Mouse (Mus musculus): Measurements from ENCODE around the gene Zfp668. TPM values are rescaled to one million over a fixed set of nuclear protein-coding genes. Genes with fewer than 3 reads are reported as not detected.

Zfp668 gene
- total and polyA plus RNA-seq, 3 experiments = 2.2 to 4.1 (median 3.4) TPM

DNA sequence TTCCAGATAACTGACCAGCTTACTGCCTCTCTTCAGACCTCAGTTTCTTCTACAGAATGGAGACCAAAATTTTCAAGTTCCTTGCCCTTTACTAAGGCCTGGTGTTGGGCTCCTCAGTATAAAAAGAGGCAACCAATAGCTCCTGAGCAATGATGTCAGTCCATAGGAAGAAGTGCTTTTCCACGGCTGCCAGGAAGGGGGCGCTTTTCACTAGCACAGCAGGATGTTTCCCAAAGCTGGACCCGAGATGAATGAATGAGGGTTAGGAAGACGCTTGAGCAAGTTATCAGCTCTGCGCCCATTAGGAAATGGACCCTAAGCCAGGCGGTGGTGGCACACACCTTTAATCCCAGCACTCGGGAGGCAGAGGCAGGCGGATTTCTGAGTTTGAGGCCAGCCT lies 44.9 kb upstream of the Zfp668 start:
- intact Hi-C loops (cut with DNase I) = no loop called here
- TF ChIP-seq CTCF (IDR thresholded peaks at IDR 0.05) (peak; percentile 49), POLR2A (IDR thresholded peaks at IDR 0.05; ENCODE audit: insufficient read depth, low read depth, low read length) (no peak), EP300 (IDR thresholded peaks at IDR 0.05; ENCODE audit: insufficient read depth, low read depth, low read length) (no peak)
- Histone ChIP-seq H3K27ac (no peak overlapping the region), H3K36me3 (ENCODE audit: control insufficient read depth, insufficient read depth, low read length) (no peaks in the 10 kb centered on the region), H3K79me2 (replicated peaks; ENCODE audit: control insufficient read depth, insufficient read depth, low read length) (no peaks in the 10 kb centered on the region), H3K9ac (ENCODE audit: low read depth, low read length) (no peak overlapping the region), H3K4me3 (no peak overlapping the region), H3K4me1 (ENCODE audit: control insufficient read depth, insufficient read depth, low read length) (no peaks in the 10 kb centered on the region), H3K27me3 (ENCODE audit: control insufficient read depth, insufficient read depth, low read length) (no peaks in the 10 kb centered on the region)
- no peak for DNase-seq
- 57% methylated on average over 8 of the region's 8 CpGs for WGBS

GRCm38 (mm10) chr7:127919290-127919689 lies 42.7 kb upstream of the Zfp668 start:
- H3K79me2 ChIP-seq (replicated peaks; ENCODE audit: control insufficient read depth, insufficient read depth, low read length) = no peaks in the 10 kb centered on the region
- TF ChIP-seq EP300 (IDR thresholded peaks at IDR 0.05; ENCODE audit: insufficient read depth, low read depth, low read length) = no peak
- TF ChIP-seq CTCF (IDR thresholded peaks at IDR 0.05) = peak; percentile 50
- H3K27ac ChIP-seq = no peak overlapping the region
- WGBS = 80% methylated on average over 7 of the region's 7 CpGs
- H3K4me3 ChIP-seq = no peak overlapping the region
- DNase-seq = no peak
- no peak overlapping the region for H3K9ac ChIP-seq (ENCODE audit: low read depth, low read length)
- H3K4me1 ChIP-seq (ENCODE audit: control insufficient read depth, insufficient read depth, low read length) = no peaks in the 10 kb centered on the region
- no peaks in the 10 kb centered on the region for H3K36me3 ChIP-seq (ENCODE audit: control insufficient read depth, insufficient read depth, low read length)
- H3K27me3 ChIP-seq (ENCODE audit: control insufficient read depth, insufficient read depth, low read length) = no peaks in the 10 kb centered on the region
- intact Hi-C loops (cut with DNase I) = loop anchor here (5.0 kb wide), 1 partner anchor 122 kb away; no protein-coding TSS in a partner anchor

DNA sequence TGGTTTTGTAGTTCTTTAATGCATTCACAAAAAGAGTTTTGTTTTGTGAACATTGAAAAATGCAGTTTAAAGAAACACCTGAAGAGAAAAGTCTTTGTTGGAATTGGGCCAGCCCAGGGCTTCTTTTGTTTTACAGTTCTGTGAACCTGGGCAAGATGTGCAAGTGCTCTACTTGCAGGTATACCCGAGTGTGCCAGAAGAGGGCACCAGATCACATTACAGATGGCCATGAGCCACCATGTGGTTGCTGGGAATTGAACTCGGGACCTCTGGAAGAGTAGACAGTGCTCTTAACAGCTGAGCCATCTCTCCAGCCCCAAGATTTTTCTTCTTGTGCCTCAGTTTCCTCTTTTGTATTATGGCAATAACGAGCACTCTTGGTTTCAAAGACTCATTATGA lies 41.6 kb upstream of the Zfp668 start:
- H3K36me3 ChIP-seq (ENCODE audit: control insufficient read depth, insufficient read depth, low read length) = no peaks in the 10 kb centered on the region
- no peak for TF ChIP-seq POLR2A (IDR thresholded peaks at IDR 0.05; ENCODE audit: insufficient read depth, low read depth, low read length)
- TF ChIP-seq CTCF (IDR thresholded peaks at IDR 0.05) = peak; percentile 74

DNA sequence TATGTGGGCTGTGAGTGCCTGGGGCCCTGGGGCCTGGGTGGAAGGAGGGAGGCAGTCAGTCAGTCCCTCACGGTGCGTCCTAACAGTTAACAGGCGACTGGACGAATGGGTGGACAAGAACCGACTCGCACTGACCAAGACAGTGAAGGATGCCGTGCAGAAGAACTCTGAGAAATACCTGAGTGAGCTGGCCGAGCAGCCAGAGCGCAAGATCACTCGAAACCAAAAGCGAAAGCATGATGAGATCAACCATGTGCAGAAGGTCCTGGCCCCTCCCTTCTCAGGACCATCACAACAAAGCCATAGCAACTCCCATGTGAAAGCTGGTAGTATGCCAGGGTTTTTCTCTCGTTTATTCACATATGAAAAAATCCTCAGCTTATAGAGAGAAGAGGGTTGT lies 38.7 kb upstream of the Zfp668 start:
- H3K4me3 ChIP-seq = no peak overlapping the region
- no peaks in the 10 kb centered on the region for H3K4me1 ChIP-seq (ENCODE audit: control insufficient read depth, insufficient read depth, low read length)
- DNase-seq = no peak
- H3K36me3 ChIP-seq (ENCODE audit: control insufficient read depth, insufficient read depth, low read length) = no peaks in the 10 kb centered on the region
- H3K27ac ChIP-seq = no peak overlapping the region
- H3K27me3 ChIP-seq (ENCODE audit: control insufficient read depth, insufficient read depth, low read length) = no peaks in the 10 kb centered on the region
- H3K9ac ChIP-seq (ENCODE audit: low read depth, low read length) = no peak overlapping the region
- intact Hi-C loops (cut with DNase I) = loop anchor here (5.0 kb wide), 1 partner anchor 118 kb away; no protein-coding TSS in a partner anchor
- H3K79me2 ChIP-seq (replicated peaks; ENCODE audit: control insufficient read depth, insufficient read depth, low read length) = no peaks in the 10 kb centered on the region
- 86% methylated on average over 12 of the region's 12 CpGs for WGBS
- TF ChIP-seq EP300 (IDR thresholded peaks at IDR 0.05; ENCODE audit: insufficient read depth, low read depth, low read length) = no peak
- no peak for TF ChIP-seq POLR2A (IDR thresholded peaks at IDR 0.05; ENCODE audit: insufficient read depth, low read depth, low read length)
- no peak for TF ChIP-seq CTCF (IDR thresholded peaks at IDR 0.05)

More for the DNA sequence above, 41.6 kb upstream of the Zfp668 start:
- peak in 1 of 2 experiments; percentile 35 for DNase-seq
- Histone ChIP-seq H3K4me1 (ENCODE audit: control insufficient read depth, insufficient read depth, low read length) (no peaks in the 10 kb centered on the region), H3K4me3 (no peak overlapping the region), H3K27me3 (ENCODE audit: control insufficient read depth, insufficient read depth, low read length) (no peaks in the 10 kb centered on the region), H3K27ac (no peak overlapping the region), H3K79me2 (replicated peaks; ENCODE audit: control insufficient read depth, insufficient read depth, low read length) (no peaks in the 10 kb centered on the region), H3K9ac (ENCODE audit: low read depth, low read length) (no peak overlapping the region)
- intact Hi-C loops (cut with DNase I) = loop anchor here (5.0 kb wide), 1 partner anchor 121 kb away; no protein-coding TSS in a partner anchor
- 56% methylated on average over 3 of the region's 3 CpGs for WGBS

- no peaks in the 10 kb centered on the region for H3K36me3 ChIP-seq (ENCODE audit: control insufficient read depth, insufficient read depth, low read length)
Measured at GRCm38 (mm10) chr7:127912938-127913337, 36.3 kb upstream of the Zfp668 start.

GRCm38 (mm10) chr7:127912190-127912871 lies 35.7 kb upstream of the Zfp668 start, which contains the start of gene Kat8:
Kat8 (plus strand) TSS chr7:127912516.
- peak; percentile 87 to 88 for DNase-seq
- TF ChIP-seq EP300 (IDR thresholded peaks at IDR 0.05; ENCODE audit: insufficient read depth, low read depth, low read length) (peak; percentile 92), CTCF (IDR thresholded peaks at IDR 0.05) (no peak), POLR2A (IDR thresholded peaks at IDR 0.05; ENCODE audit: insufficient read depth, low read depth, low read length) (peak; percentile 97)
- Histone ChIP-seq H3K27ac (peak within 1 kb of the TSS; percentile 92), H3K4me1 (ENCODE audit: control insufficient read depth, insufficient read depth, low read length) (no peaks in the 10 kb centered on the region), H3K9ac (ENCODE audit: low read depth, low read length) (peak within 1 kb of the TSS; percentile 60), H3K4me3 (peak within 1 kb of the TSS; percentile 90), H3K27me3 (ENCODE audit: control insufficient read depth, insufficient read depth, low read length) (no peaks in the 10 kb centered on the region), H3K36me3 (ENCODE audit: control insufficient read depth, insufficient read depth, low read length) (no peaks in the 10 kb centered on the region), H3K79me2 (replicated peaks; ENCODE audit: control insufficient read depth, insufficient read depth, low read length) (no peaks in the 10 kb centered on the region)
- intact Hi-C loops (cut with DNase I) = loop anchor here (2.0 kb wide), 1 partner anchor 36 kb away; the partner anchor contains the start of genes Zfp646 and Zfp668
- 1% methylated on average over 40 of the region's 40 CpGs for WGBS

More at GRCm38 (mm10) chr7:127912938-127913337, 36.3 kb upstream of the Zfp668 start:
- DNase-seq = no peak
- WGBS = 1% methylated on average over 4 of the region's 4 CpGs
- peak overlapping the region; percentile 60; the same call in 1 of the 2 replicates for H3K9ac ChIP-seq (ENCODE audit: low read depth, low read length)
- H3K27ac ChIP-seq = no peak overlapping the region; the same call in 1 of the 2 replicates
- TF ChIP-seq CTCF (IDR thresholded peaks at IDR 0.05) (no peak), EP300 (IDR thresholded peaks at IDR 0.05; ENCODE audit: insufficient read depth, low read depth, low read length) (no peak), POLR2A (IDR thresholded peaks at IDR 0.05; ENCODE audit: insufficient read depth, low read depth, low read length) (no peak)
- H3K27me3 ChIP-seq (ENCODE audit: control insufficient read depth, insufficient read depth, low read length) = no peaks in the 10 kb centered on the region
- intact Hi-C loops (cut with DNase I) = loop anchor here (2.0 kb wide), 1 partner anchor 36 kb away; the partner anchor contains the start of genes Zfp646 and Zfp668
- H3K79me2 ChIP-seq (replicated peaks; ENCODE audit: control insufficient read depth, insufficient read depth, low read length) = no peaks in the 10 kb centered on the region
- H3K4me3 ChIP-seq = peak overlapping the region; percentile 90
- H3K4me1 ChIP-seq (ENCODE audit: control insufficient read depth, insufficient read depth, low read length) = no peaks in the 10 kb centered on the region

All from heart, adult 2 months (tissue).